Mouse (Mus musculus): ENCODE measurements around the gene Rnase11. TPM values are rescaled to one million over a fixed set of nuclear protein-coding genes. Genes with fewer than 3 reads are reported as not detected.

Rnase11 gene
- total RNA-seq (2021), result not detected
- polyA plus RNA-seq (2012; rRNA removed), result not detected in 2 replicates
- long read RNA-seq, result 0 reads

- no peak for DNase-seq
Measured at GRCm38 (mm10) chr14:51050063-51050462, at the start of gene Rnase11. Rnase11 (minus strand) TSS chr14:51050163.

DNA sequence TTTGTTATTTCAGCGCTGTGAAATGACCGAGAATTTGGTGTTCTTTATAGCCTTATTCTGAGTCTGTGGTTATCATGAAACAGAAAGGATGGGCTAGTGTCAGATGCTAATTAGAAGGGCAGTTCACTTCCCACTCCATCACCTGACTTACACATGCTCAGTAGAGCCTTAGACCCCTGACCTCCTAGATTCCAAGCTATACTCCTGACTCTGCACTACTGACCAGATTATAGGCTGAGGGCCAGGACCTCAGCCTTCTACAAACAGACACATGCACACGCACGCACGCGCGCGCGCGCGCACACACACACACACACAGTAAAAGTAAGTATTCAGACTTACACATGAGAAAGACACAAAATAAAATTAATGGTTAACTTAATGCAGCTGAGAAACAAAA is 49.0 kb upstream of the Rnase11 start:
- no peak for DNase-seq

DNA sequence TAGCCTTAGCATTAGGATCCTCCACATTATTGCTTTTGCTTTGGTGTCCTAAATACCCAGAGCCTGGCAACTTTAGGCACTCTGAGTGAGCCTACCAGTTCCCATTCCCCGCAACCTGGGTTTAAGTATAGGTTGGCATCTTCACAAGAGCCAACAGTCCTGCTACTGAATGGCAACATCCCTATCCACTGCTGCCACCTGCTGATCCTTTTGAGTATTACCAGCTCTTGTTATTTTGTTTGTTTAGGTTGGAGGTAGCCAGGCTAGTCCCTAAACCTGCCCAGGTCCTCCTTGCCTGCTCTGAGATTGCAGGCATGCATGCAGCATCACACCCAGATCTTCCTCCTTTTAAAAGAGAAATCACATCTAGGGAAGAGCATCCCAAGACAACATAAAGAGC is 48.3 kb upstream of the Rnase11 start:
- DNase-seq, result peak; percentile 79

DNA sequence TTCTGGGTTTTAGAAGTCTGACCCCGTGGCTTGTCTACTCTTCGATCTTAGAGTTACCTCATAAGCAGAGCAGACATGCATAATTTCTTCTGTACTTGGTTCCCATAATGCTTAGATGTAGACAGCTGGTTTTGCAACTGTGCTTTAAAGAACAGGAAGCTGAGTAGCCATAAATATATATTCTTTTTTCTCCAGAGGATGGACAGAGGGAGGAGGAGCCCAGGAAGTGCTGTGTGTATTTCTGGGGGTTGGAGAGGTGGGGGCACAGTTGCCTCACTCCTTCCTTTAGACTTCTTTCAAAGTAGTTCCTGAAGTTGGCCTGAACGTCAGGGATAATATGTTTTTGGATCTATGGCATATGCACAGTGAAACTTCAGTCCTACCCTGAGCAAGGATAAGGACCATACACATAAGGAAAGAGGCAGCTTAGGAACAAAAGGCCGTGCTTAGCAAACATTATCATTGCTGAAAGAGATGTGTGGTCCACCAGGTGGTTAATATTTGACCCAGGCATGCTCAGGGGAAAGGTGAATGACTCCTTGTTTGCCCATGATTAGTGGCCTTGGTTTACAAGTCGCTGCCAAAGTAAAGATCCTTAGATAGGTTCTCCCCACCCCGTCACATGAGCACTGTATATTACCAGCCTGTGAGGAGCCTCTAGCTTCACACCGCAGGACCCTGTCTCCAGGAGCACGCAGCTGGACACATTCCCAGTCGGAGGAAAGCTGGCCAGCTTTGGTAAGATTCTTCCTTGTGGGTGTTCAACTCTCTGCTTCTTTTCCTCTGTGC is 46.0 kb upstream of the Rnase11 start:
- DNase-seq, result no peak

DNA sequence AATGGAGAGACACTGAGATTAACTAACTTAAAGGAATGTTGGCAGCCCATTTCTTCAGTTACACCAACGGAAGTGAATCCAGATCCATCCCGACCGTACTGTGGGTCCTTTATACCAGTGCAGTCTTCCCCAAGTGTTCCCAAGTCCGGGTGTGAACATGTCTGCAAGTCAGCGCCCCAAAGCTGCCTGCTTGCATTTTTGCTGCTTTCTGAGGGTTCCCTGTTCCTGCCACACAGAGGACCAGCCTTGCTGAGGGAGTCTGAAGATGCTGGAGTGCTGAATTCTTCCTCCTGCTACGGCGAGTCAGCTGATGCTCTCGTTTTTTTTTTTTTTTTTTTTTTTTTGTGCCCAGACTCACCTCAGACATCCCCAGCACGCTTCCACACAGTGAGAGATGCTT is 45.0 kb upstream of the Rnase11 start:
- no peak for DNase-seq

DNA sequence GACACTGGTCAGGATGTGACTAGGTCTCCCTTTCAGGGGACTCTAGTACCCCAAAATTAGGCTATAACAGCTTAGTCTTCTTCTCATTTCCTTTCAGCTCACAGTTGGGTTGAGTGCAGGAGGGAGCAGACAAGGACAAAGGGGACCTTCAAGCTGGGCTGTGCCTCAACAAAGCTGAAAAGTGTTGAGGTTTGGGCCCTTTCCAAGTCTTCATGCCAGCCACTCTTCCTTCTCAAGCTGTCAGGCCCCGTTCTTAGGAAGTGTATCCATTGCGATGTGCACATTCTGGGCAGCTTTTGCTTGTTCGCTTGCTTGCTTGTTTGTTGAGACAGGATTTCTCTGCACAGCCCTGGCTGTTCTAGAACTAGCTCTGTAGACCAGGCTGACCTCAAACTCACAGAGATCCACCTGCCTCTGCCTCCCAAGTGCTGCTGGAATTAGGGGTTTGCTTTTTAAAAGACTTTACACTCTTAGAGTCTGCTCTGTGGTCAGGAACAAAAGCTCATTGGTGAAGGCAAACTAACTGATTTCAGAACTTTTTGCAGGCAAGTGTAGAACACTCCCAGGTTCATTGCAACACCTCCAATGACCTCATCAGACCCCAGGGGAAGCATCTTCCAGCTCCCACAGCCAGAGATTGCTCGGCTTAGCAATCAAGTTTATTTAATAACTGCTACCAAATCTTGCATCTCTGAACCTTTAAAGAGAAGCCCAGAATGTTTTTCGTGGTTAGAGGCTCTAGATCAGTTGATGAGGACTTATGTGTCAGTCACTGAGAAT is 44.3 kb upstream of the Rnase11 start:
- DNase-seq, result peak; percentile 31

- no peak for DNase-seq
Measured at GRCm38 (mm10) chr14:51093496-51093895, 43.5 kb upstream of the Rnase11 start.

DNA sequence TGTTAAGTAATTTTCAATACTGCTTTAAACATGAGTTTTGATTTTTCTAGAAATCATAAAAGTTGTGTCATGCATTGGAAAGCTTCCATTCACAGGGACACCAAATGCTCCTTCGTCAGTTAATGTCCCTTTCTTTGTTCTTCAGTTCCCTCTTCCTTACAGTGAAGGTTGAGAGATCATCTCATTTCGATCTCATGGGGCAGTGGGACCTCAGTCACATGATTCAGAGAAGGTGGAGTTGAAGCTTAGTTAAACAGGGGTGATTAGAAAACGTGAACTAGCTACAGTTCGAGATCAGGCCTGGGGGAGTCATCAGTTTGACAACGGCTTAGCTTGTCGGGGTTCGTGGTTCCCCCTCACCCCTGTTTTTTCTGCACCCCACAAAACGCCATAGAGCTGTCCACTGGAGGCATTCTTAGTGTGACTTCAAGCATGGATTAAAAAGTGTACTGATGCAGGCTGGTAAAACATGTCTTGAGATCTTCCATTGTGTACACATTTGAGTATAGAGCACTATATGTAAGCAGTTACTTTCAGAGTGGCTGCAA is 42.2 kb upstream of the Rnase11 start:
- no peak for DNase-seq

DNA sequence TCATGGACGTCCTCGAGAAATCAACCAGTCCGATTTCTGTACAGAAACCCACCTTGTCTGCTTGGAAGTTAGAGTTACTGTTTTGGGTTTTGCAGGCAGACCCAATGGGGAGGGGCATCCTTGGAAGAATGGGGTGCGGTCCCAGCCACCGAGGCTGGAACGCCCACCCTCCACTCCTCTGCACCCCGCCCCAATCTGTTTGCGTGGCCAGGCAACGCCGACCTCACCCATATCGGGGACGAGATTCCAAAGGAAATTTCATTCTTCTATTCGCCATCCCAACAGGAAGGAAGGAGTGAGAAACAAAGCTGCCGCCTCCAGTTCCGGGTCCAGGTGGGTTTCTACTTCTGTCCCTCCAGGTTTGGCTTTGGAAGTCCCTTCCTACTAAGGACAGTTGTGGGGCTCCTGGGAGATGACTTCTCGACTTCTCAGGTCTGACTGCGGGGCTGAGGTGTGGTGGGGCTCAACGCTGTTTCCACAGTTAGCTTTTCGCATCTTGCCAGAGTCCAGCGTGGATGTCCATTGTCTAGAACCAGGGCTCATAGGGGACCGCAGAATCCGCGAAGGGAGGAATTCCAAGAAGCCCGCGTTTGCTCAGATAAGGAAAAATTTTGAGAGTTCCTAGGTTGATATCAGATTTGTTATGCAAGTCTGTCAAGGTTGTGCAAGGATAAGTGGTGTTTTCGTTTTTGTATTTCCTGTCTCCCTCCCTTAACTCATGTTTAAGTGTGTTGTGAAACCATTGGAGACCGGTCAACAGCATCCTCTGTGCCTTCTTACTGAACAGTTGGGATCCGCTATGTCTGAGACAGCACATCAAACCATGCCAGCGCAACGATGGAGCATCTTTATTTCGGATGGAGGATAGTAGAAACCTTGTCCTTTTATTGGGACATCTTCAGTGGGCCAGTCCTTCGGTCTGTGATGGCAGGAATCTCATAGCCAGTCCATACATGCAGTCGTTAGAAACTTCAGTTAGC is 41.2 kb upstream of the Rnase11 start, which contains the start of the genes Rnase4 and Ang:
Rnase4 (plus strand) TSS at position 157 of the 980 bp plus-strand sequence.
Ang (plus strand) TSS at position 230 of the 980 bp plus-strand sequence.
- DNase-seq, result peak; percentile 61

GRCm38 (mm10) chr14:51090077-51090781 is 40.3 kb upstream of the Rnase11 start:
- DNase-seq, result peak; percentile 89

- no peak for DNase-seq
Measured at GRCm38 (mm10) chr14:51089674-51090076, 39.7 kb upstream of the Rnase11 start.

GRCm38 (mm10) chr14:51088970-51089673 is 39.2 kb upstream of the Rnase11 start:
- DNase-seq, result peak; percentile 97

DNA sequence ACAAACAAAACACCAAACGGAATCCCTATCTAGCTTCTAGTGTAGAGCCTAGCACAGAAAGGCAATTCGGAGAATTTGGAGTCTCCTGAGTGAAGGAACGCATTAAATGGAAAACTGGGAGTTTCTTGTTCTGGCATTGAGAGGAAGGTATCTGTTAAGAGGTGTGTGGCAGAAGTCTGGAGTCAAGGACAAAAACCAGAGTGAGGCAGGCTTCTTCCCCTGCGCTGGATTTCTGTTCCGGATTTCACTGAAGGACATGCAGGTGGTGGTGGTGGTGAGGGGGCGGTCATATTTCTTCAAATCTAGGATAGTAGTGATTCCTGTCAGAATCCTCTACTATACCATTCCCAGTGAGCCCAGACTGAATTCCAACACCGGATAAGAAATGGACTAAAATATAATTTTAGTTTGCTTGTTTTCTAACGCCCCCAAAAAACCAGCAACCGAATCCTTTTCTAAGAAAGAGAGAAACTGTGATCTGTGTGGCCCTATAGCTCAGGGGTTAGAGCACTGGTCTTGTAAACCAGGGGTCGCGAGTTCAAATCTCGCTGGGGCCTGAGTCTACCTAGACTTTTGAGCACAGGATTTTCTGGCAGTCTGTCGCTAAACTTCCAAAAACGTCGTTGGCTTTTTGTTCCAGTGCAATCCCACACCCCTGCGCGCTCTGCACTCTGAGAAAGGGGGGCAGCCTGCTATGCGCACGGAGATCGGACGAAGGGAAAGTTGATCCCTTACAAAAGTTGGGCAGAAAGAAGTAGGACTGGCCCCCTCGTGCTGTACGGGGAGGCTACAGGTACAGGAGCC is 38.4 kb upstream of the Rnase11 start:
- peak; percentile 92 for DNase-seq

DNA sequence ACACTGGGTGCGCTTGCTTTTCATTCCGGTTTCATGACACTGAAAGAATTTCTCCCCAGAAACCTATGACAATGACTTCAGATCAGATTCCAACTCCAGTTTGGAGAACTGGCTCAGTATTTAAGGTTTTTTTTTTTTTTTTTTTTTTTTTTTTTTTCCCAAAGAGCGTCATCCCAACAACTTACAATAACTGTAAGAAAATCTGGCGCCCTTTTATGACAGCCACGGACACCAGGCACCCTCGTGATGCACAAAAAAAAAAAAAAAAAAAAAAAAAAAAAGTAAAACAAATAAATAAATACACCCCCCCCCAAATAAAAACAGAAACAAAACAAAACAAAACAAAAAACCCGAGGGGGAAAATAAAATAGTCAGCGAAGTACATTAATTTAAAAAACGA is 37.8 kb upstream of the Rnase11 start:
- DNase-seq, result no peak

DNA sequence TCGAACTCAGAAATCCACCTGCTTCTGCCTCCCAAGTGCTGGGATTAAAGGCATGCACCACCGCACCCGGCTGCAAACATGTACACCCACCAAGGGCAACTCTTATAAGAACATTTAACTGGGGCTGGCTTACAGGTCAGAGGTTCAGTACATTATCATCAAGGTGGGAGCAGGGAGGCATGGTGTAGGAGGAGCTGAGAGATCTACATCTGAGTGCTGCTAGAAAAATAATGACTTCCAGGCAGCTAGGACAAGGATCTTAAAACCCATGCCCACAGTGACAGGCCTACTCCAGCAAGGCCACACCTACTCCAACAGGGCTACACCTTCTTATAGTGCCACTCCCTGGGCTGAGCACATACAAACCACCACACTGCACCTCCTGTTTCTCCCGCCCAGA is 35.9 kb upstream of the Rnase11 start:
- no peak for DNase-seq

DNA sequence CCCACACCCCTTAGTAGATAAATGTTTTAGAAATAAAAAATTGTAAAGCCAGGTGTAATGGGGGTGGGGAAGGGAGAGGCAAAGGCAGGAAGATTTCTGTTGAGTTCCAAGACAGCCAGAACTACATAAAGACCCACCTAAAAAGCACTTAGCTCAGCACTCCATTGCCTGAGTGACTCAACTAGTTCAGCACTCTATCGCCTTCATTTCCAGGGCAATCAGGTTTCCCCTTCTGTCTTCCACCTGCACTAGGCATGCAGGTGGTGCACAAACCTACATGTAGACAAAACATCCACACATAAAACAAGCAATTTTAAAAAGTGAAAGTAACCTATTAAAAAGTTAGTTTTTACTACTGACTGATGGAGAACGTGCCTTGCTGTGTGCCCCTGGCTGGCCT is 35.1 kb upstream of the Rnase11 start:
- DNase-seq, result no peak

- no peak for DNase-seq
Measured at GRCm38 (mm10) chr14:51083805-51084204, 33.8 kb upstream of the Rnase11 start.

DNA sequence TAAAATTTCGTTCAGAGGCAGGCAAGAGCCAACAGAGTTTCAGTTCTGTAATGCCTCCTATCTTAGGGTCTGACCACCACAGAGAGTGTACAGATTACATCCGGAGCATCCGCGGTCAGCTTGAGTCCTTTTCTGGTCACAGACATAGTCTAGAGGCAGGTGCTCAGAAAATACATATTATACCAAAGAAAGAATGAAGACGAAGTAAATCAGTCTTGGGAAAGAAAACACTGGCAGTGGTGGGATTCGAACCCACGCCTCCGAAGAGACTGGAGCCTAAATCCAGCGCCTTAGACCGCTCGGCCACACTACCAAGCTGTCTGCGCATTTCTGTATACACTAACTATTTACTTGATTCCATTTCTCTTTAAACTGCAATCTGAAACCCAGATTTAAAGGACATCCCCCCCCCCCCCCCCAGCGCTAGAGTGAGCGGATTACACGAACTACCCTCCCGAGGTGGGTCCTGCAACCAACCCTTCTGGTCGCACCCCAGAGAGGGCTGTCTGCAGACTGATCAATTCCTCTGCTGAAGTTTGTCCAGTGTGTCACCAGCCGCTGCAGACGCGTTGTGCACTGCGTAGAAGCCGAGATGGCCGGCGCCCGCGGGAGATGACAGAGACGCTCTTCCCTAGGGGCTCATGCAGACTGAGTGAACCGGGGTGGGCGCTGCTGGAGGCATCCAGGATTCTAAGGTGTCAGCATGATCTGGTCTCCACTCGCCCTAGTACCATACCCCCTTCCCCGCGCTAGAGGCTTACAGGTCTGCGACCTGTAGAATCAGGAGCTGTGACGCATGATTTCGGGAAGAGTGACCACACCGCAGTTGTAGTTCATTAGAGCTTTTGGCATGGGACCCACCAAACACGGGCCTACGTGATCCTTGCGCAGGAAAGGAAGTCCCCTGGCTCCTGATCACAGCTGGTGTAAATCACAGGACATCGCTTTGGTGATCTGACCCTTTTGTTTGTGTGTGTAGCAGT is 32.9 kb upstream of the Rnase11 start:
- DNase-seq, result peak; percentile 85
